Mouse (Mus musculus): ENCODE measurements around the gene Agap2. TPM values are rescaled to one million over a fixed set of nuclear protein-coding genes. Genes with fewer than 3 reads are reported as not detected.
A peak's percentile ranks its signal among the peaks of the same experiment; 100 is the strongest.

The Agap2 gene
- polyA plus RNA-seq, 1 experiment from 2014 or later: 6.7 TPM

DNA sequence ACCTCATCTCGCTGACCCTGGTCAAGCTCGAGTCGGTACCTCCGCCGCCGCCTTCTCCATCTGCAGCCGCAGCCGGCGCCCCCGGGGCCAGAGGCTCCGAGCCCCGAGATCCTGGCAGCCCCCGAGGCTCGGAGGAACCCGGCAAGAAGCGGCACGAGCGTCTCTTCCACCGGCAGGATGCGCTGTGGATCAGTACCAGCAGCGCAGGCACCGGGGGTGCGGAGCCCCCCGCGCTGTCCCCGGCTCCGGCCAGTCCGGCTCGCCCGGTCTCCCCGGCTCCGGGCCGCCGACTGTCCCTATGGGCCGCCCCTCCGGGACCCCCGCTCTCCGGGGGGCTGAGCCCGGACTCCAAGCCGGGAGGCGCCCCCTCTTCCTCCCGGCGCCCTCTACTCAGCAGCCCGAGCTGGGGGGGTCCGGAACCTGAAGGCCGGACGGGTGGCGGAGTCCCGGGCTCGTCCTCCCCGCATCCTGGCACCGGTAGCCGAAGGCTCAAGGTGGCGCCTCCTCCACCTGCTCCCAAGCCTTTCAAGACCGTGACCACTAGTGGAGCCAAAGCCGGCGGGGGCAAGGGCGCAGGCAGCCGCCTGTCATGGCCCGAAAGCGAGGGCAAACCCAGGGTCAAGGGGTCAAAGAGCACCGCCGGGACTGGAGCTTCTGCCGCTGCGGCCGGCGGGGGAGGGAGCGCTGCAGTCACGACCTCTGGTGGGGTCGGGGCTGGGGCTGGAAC is 4.7 kb downstream of the Agap2 start:
- Histone ChIP-seq H3K9ac (peak overlapping the region; percentile 93), H3K36me3 (replicated peaks; ENCODE audit: control insufficient read depth, insufficient read depth) (peaks cover 24% of the 10 kb centered on the region), H3K9me3 (ENCODE audit: control insufficient read depth, low read length) (no peaks in the 10 kb centered on the region), H3K4me1 (replicated peaks; ENCODE audit: control insufficient read depth, insufficient read depth, low read length) (peaks cover 40% of the 10 kb centered on the region), H3K27me3 (ENCODE audit: control insufficient read depth, insufficient read depth, low read length) (peaks cover 12% of the 10 kb centered on the region), H3K4me2 (replicated peaks) (peak overlapping the region; percentile 95), H3K4me3 (replicated peaks; ENCODE audit: low read length) (peak overlapping the region; percentile 47), H3K27ac (peak overlapping the region; percentile 90)
- WGBS: under 1% methylated on average over 65 of the region's 70 CpGs
- DNase-seq (ENCODE audit: low spot score) (peak; percentile 51), ATAC-seq (ENCODE audit: low FRiP score) (0 out of 2 replicates have a peak, but pooled peaks have one; percentile 5)

- Histone ChIP-seq H3K27me3 (ENCODE audit: control insufficient read depth, insufficient read depth, low read length) (peaks cover 12% of the 10 kb centered on the region), H3K9me3 (ENCODE audit: control insufficient read depth, low read length) (no peaks in the 10 kb centered on the region), H3K4me2 (replicated peaks) (peak overlapping the region; percentile 95), H3K4me3 (replicated peaks; ENCODE audit: low read length) (peak overlapping the region; percentile 47), H3K4me1 (replicated peaks; ENCODE audit: control insufficient read depth, insufficient read depth, low read length) (peaks cover 40% of the 10 kb centered on the region), H3K27ac (0 out of 2 replicates have a peak overlapping the region, but pooled peaks have one; percentile 1), H3K9ac (peak overlapping the region; percentile 93), H3K36me3 (replicated peaks; ENCODE audit: control insufficient read depth, insufficient read depth) (peaks cover 32% of the 10 kb centered on the region)
- DNase-seq (ENCODE audit: low spot score) (no peak), ATAC-seq (ENCODE audit: low FRiP score) (no peak)
- 2% methylated on average over 37 of the region's 48 CpGs for WGBS
Measured at GRCm38 (mm10) chr10:127080901-127081780, 6.1 kb downstream of the Agap2 start.

GRCm38 (mm10) chr10:127081996-127082620 is 7.0 kb downstream of the Agap2 start:
- H3K4me1 ChIP-seq (replicated peaks; ENCODE audit: control insufficient read depth, insufficient read depth, low read length): peaks cover 36% of the 10 kb centered on the region
- H3K9ac ChIP-seq: peak overlapping the region; percentile 93
- H3K9me3 ChIP-seq (ENCODE audit: control insufficient read depth, low read length): no peaks in the 10 kb centered on the region
- H3K4me3 ChIP-seq (replicated peaks; ENCODE audit: low read length): peak overlapping the region; percentile 47
- H3K27me3 ChIP-seq (ENCODE audit: control insufficient read depth, insufficient read depth, low read length): peaks cover 16% of the 10 kb centered on the region
- H3K36me3 ChIP-seq (replicated peaks; ENCODE audit: control insufficient read depth, insufficient read depth): peaks cover 40% of the 10 kb centered on the region
- peak overlapping the region; percentile 95 for H3K4me2 ChIP-seq (replicated peaks)
- 27% methylated on average over 8 of the region's 8 CpGs for WGBS
- no peak overlapping the region for H3K27ac ChIP-seq
- DNase-seq (ENCODE audit: low spot score) (peak; percentile 51), ATAC-seq (ENCODE audit: low FRiP score) (no peak)

DNA sequence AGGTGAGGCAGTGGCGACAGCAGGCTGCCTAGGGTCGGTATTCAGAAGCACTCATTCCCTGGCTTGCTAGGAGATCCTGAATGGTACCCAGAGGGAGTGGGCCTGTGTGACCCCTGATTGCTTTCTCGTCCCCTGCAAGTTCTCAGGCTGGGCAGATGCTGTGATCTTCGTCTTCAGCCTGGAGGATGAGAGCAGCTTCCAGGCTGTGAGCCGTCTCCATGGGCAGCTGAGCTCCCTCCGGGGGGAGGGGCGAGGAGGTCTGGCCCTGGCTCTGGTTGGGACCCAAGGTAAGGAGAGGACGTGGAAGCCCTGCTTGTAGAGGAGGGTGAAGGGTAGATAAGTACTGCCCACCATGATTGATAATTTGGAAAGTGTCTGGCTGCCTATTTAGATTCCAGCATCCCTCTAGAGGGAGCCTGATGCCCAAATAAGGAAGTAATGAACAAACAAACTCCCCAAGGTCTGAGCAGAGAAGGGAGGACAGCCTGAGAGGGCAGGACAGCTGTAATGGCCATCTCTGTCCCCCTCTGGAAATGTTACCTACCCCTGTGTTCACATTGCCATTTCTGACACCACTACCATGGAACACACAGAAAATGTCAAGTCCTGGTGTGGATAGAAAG is 8.3 kb downstream of the Agap2 start:
- Histone ChIP-seq H3K27me3 (ENCODE audit: control insufficient read depth, insufficient read depth, low read length) (peaks cover 29% of the 10 kb centered on the region), H3K4me3 (replicated peaks; ENCODE audit: low read length) (no peak overlapping the region), H3K4me1 (replicated peaks; ENCODE audit: control insufficient read depth, insufficient read depth, low read length) (peaks cover 25% of the 10 kb centered on the region), H3K4me2 (replicated peaks) (no peak overlapping the region), H3K9ac (no peak overlapping the region), H3K27ac (no peak overlapping the region), H3K36me3 (replicated peaks; ENCODE audit: control insufficient read depth, insufficient read depth) (peaks cover 53% of the 10 kb centered on the region), H3K9me3 (ENCODE audit: control insufficient read depth, low read length) (no peaks in the 10 kb centered on the region)
- no peak for DNase-seq (ENCODE audit: low spot score)
- WGBS: 37% methylated on average over 8 of the region's 8 CpGs
- ATAC-seq (ENCODE audit: low FRiP score): no peak

DNA sequence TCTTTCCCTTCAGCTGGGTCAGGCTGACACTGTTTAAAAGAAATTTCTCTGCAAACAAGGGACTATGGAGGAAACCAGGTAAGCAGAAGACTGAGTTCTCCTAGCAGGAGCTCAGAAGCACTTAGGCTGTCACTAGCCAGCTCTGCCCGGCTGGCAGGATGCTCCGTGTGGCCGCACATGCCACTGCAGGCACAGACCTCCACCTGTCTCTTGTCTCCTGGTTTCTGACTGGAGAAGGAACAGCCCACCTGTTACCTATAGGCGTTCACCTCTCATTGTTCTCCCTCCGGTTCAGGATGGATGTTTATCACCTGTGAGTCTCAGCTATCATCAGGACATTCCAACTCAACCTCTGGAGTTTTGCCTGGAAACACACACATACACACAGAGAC is 8.8 kb downstream of the Agap2 start:
- 71% methylated on average over 5 of the region's 5 CpGs for WGBS
- Histone ChIP-seq H3K27me3 (ENCODE audit: control insufficient read depth, insufficient read depth, low read length) (peaks cover 34% of the 10 kb centered on the region), H3K27ac (no peak overlapping the region), H3K4me2 (replicated peaks) (no peak overlapping the region), H3K4me1 (replicated peaks; ENCODE audit: control insufficient read depth, insufficient read depth, low read length) (peaks cover 24% of the 10 kb centered on the region), H3K36me3 (replicated peaks; ENCODE audit: control insufficient read depth, insufficient read depth) (peaks cover 58% of the 10 kb centered on the region), H3K9me3 (ENCODE audit: control insufficient read depth, low read length) (no peaks in the 10 kb centered on the region), H3K4me3 (replicated peaks; ENCODE audit: low read length) (no peak overlapping the region), H3K9ac (no peak overlapping the region)
- DNase-seq (ENCODE audit: low spot score) (no peak), ATAC-seq (ENCODE audit: low FRiP score) (no peak)

DNA sequence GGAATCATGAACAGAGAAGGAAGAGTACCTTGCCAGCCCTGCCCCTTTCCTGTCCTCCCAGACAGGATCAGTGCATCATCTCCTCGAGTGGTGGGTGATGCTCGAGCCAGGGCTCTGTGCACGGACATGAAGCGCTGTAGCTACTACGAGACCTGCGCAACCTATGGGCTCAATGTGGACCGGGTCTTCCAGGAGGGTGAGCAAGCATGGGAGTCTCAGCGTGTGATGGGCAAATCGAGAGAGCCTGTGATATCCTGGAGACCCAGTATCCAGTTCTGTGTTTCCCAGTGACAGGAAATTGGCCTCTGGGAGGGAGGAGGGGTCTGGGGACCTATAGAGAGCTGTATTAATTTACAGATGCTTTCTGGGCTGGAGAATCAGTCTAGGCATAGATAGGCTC is 10.0 kb downstream of the Agap2 start:
- Histone ChIP-seq H3K9me3 (ENCODE audit: control insufficient read depth, low read length) (no peaks in the 10 kb centered on the region), H3K27ac (no peak overlapping the region), H3K4me2 (replicated peaks) (no peak overlapping the region), H3K9ac (no peak overlapping the region), H3K36me3 (replicated peaks; ENCODE audit: control insufficient read depth, insufficient read depth) (peaks cover 66% of the 10 kb centered on the region), H3K27me3 (ENCODE audit: control insufficient read depth, insufficient read depth, low read length) (peaks cover 42% of the 10 kb centered on the region), H3K4me3 (replicated peaks; ENCODE audit: low read length) (no peak overlapping the region), H3K4me1 (replicated peaks; ENCODE audit: control insufficient read depth, insufficient read depth, low read length) (peaks cover 23% of the 10 kb centered on the region)
- DNase-seq (ENCODE audit: low spot score) (no peak), ATAC-seq (ENCODE audit: low FRiP score) (no peak)
- WGBS: 84% methylated on average over 9 of the region's 9 CpGs

DNA sequence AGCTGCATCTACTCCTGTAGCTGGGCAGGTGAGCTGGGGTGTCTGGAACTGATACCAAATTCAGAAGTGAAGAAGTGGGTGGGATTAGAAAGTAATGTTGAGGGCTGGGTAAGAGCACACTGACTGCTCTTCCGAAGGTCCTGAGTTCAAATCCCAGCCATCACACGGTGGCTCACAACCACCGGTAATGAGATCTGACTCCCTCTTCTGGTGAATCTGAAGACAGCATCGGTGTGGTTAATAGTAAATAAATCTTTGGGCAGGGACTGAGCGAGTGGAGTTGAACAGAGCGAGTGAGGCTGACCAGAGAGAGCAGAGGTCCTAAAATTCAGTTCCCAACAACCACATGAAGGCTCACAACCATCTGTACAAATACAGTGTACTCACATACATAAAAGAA is 10.5 kb downstream of the Agap2 start:
- DNase-seq (ENCODE audit: low spot score): no peak
- Histone ChIP-seq H3K36me3 (replicated peaks; ENCODE audit: control insufficient read depth, insufficient read depth) (peaks cover 68% of the 10 kb centered on the region), H3K27me3 (ENCODE audit: control insufficient read depth, insufficient read depth, low read length) (peaks cover 42% of the 10 kb centered on the region), H3K9ac (no peak overlapping the region), H3K27ac (no peak overlapping the region), H3K4me3 (replicated peaks; ENCODE audit: low read length) (no peak overlapping the region), H3K9me3 (ENCODE audit: control insufficient read depth, low read length) (no peaks in the 10 kb centered on the region), H3K4me2 (replicated peaks) (no peak overlapping the region), H3K4me1 (replicated peaks; ENCODE audit: control insufficient read depth, insufficient read depth, low read length) (peaks cover 17% of the 10 kb centered on the region)
- WGBS: 72% methylated on average over 6 of the region's 6 CpGs
- ATAC-seq (ENCODE audit: low FRiP score): no peak

GRCm38 (mm10) chr10:127090560-127091411 is 15.7 kb downstream of the Agap2 start:
- Histone ChIP-seq H3K4me1 (replicated peaks; ENCODE audit: control insufficient read depth, insufficient read depth, low read length) (peaks cover 3% of the 10 kb centered on the region; the same call in 1 of the 2 replicates), H3K4me2 (replicated peaks) (peak overlapping the region; percentile 38), H3K9me3 (ENCODE audit: control insufficient read depth, low read length) (no peaks in the 10 kb centered on the region), H3K27me3 (ENCODE audit: control insufficient read depth, insufficient read depth, low read length) (peaks cover 60% of the 10 kb centered on the region), H3K9ac (0 out of 2 replicates have a peak overlapping the region, but pooled peaks have one; percentile 7), H3K36me3 (replicated peaks; ENCODE audit: control insufficient read depth, insufficient read depth) (peaks cover 64% of the 10 kb centered on the region), H3K27ac (no peak overlapping the region), H3K4me3 (replicated peaks; ENCODE audit: low read length) (peak overlapping the region; percentile 10)
- DNase-seq (ENCODE audit: low spot score) (no peak), ATAC-seq (ENCODE audit: low FRiP score) (peak; percentile 3; the same call in 1 of the 2 replicates)
- 10% methylated on average over 57 of the region's 57 CpGs for WGBS
